Mouse (Mus musculus): ENCODE results near the gene Bmp5. TPM values are rescaled to one million over a fixed set of nuclear protein-coding genes. Genes with fewer than 3 reads are reported as not detected.
"Not testable (repeated sequence)": the region's sequence is repeated elsewhere in the genome, so short reads cannot be mapped to it uniquely, and the experiment has no call there.

Bmp5 gene
- polyA plus RNA-seq, 1 experiment from 2014 or later: 9.8 TPM

- H3K4me1 ChIP-seq (replicated peaks; ENCODE audit: control insufficient read depth, insufficient read depth, low read length): peaks cover 9% of the 10 kb centered on the region
- ATAC-seq (replicated peaks; ENCODE audit: low FRiP score, low TSS enrichment, low read depth): no peak
- H3K27me3 ChIP-seq (replicated peaks; ENCODE audit: control insufficient read depth, insufficient read depth, low read length): no peaks in the 10 kb centered on the region
- H3K4me2 ChIP-seq (ENCODE audit: low read length): peak overlapping the region; percentile 50
- WGBS: 26% methylated on average over 5 of the region's 5 CpGs
- H3K9ac ChIP-seq (ENCODE audit: low read length): 0 out of 2 replicates have a peak overlapping the region, but pooled peaks have one; percentile 7
- H3K36me3 ChIP-seq (ENCODE audit: control insufficient read depth, insufficient read depth, low read length): no peaks in the 10 kb centered on the region
- peak overlapping the region; percentile 14 for H3K4me3 ChIP-seq (ENCODE audit: low read depth, low read length)
- no peak overlapping the region for H3K27ac ChIP-seq (ENCODE audit: low read depth)
- DNase-seq (ENCODE audit: low spot score): no peak
- no peaks in the 10 kb centered on the region for H3K9me3 ChIP-seq (ENCODE audit: control insufficient read depth, low read length)
Observed at GRCm38 (mm10) chr9:75780558-75781276, 5.6 kb downstream of the Bmp5 start.

GRCm38 (mm10) chr9:75781600-75781999 is 6.4 kb downstream of the Bmp5 start:
- Histone ChIP-seq H3K4me1 (replicated peaks; ENCODE audit: control insufficient read depth, insufficient read depth, low read length) (peaks cover 9% of the 10 kb centered on the region), H3K9ac (ENCODE audit: low read length) (no peak overlapping the region), H3K9me3 (ENCODE audit: control insufficient read depth, low read length) (no peaks in the 10 kb centered on the region), H3K27ac (ENCODE audit: low read depth) (no peak overlapping the region), H3K4me2 (ENCODE audit: low read length) (peak overlapping the region; percentile 50), H3K27me3 (replicated peaks; ENCODE audit: control insufficient read depth, insufficient read depth, low read length) (no peaks in the 10 kb centered on the region), H3K4me3 (ENCODE audit: low read depth, low read length) (peak overlapping the region; percentile 19), H3K36me3 (ENCODE audit: control insufficient read depth, insufficient read depth, low read length) (no peaks in the 10 kb centered on the region)
- ATAC-seq (replicated peaks; ENCODE audit: low FRiP score, low TSS enrichment, low read depth) (no peak), DNase-seq (ENCODE audit: low spot score) (no peak)
- WGBS: 13% methylated on average over 5 of the region's 5 CpGs

- H3K9ac ChIP-seq (ENCODE audit: low read length): no peak overlapping the region
- H3K36me3 ChIP-seq (ENCODE audit: control insufficient read depth, insufficient read depth, low read length): no peaks in the 10 kb centered on the region
- no peak overlapping the region for H3K4me3 ChIP-seq (ENCODE audit: low read depth, low read length)
- H3K9me3 ChIP-seq (ENCODE audit: control insufficient read depth, low read length): no peaks in the 10 kb centered on the region
- H3K4me1 ChIP-seq (replicated peaks; ENCODE audit: control insufficient read depth, insufficient read depth, low read length): peaks cover 9% of the 10 kb centered on the region
- H3K27ac ChIP-seq (ENCODE audit: low read depth): no peak overlapping the region
- DNase-seq (ENCODE audit: low spot score) (no peak), ATAC-seq (replicated peaks; ENCODE audit: low FRiP score, low TSS enrichment, low read depth) (no peak)
- WGBS: 92% methylated on average over 2 of the region's 2 CpGs
- no peaks in the 10 kb centered on the region for H3K27me3 ChIP-seq (replicated peaks; ENCODE audit: control insufficient read depth, insufficient read depth, low read length)
- H3K4me2 ChIP-seq (ENCODE audit: low read length): no peak overlapping the region
Observed at GRCm38 (mm10) chr9:75783573-75783972, 8.4 kb downstream of the Bmp5 start.

- H3K27me3 ChIP-seq (replicated peaks; ENCODE audit: control insufficient read depth, insufficient read depth, low read length): no peaks in the 10 kb centered on the region
- DNase-seq (ENCODE audit: low spot score) (no peak), ATAC-seq (replicated peaks; ENCODE audit: low FRiP score, low TSS enrichment, low read depth) (no peak)
- H3K27ac ChIP-seq (ENCODE audit: low read depth): no peak overlapping the region
- H3K9me3 ChIP-seq (ENCODE audit: control insufficient read depth, low read length): no peaks in the 10 kb centered on the region
- no peak overlapping the region for H3K9ac ChIP-seq (ENCODE audit: low read length)
- peaks cover 5% of the 10 kb centered on the region for H3K4me1 ChIP-seq (replicated peaks; ENCODE audit: control insufficient read depth, insufficient read depth, low read length)
- H3K36me3 ChIP-seq (ENCODE audit: control insufficient read depth, insufficient read depth, low read length): no peaks in the 10 kb centered on the region
- H3K4me2 ChIP-seq (ENCODE audit: low read length): no peak overlapping the region
- no peak overlapping the region for H3K4me3 ChIP-seq (ENCODE audit: low read depth, low read length)
- WGBS: 80% methylated on average over 5 of the region's 5 CpGs
Observed at GRCm38 (mm10) chr9:75785959-75786358, 10.8 kb downstream of the Bmp5 start.

GRCm38 (mm10) chr9:75787121-75787520 is 12.0 kb downstream of the Bmp5 start:
- Histone ChIP-seq H3K36me3 (ENCODE audit: control insufficient read depth, insufficient read depth, low read length) (no peaks in the 10 kb centered on the region), H3K27ac (ENCODE audit: low read depth) (peak overlapping the region; percentile 19; the same call in 1 of the 2 replicates), H3K27me3 (replicated peaks; ENCODE audit: control insufficient read depth, insufficient read depth, low read length) (no peaks in the 10 kb centered on the region), H3K4me3 (ENCODE audit: low read depth, low read length) (no peak overlapping the region), H3K9ac (ENCODE audit: low read length) (no peak overlapping the region), H3K4me1 (replicated peaks; ENCODE audit: control insufficient read depth, insufficient read depth, low read length) (no peaks in the 10 kb centered on the region), H3K9me3 (ENCODE audit: control insufficient read depth, low read length) (no peaks in the 10 kb centered on the region), H3K4me2 (ENCODE audit: low read length) (peak overlapping the region; percentile 11; the same call in 1 of the 2 replicates)
- ATAC-seq (replicated peaks; ENCODE audit: low FRiP score, low TSS enrichment, low read depth) (no peak), DNase-seq (ENCODE audit: low spot score) (no peak)
- WGBS: 78% methylated on average over 15 of the region's 15 CpGs

GRCm38 (mm10) chr9:75789879-75790428 is 14.8 kb downstream of the Bmp5 start:
- H3K4me2 ChIP-seq (ENCODE audit: low read length): no peak overlapping the region
- no peak for DNase-seq (ENCODE audit: low spot score)
- no peaks in the 10 kb centered on the region for H3K4me1 ChIP-seq (replicated peaks; ENCODE audit: control insufficient read depth, insufficient read depth, low read length)
- no peaks in the 10 kb centered on the region for H3K9me3 ChIP-seq (ENCODE audit: control insufficient read depth, low read length)
- no peaks in the 10 kb centered on the region for H3K27me3 ChIP-seq (replicated peaks; ENCODE audit: control insufficient read depth, insufficient read depth, low read length)
- no peak overlapping the region for H3K9ac ChIP-seq (ENCODE audit: low read length)
- H3K27ac ChIP-seq (ENCODE audit: low read depth): no peak overlapping the region
- no peaks in the 10 kb centered on the region for H3K36me3 ChIP-seq (ENCODE audit: control insufficient read depth, insufficient read depth, low read length)
- 51% methylated on average over 7 of the region's 7 CpGs for WGBS
- H3K4me3 ChIP-seq (ENCODE audit: low read depth, low read length): no peak overlapping the region
- no peak for ATAC-seq (replicated peaks; ENCODE audit: low FRiP score, low TSS enrichment, low read depth)

GRCm38 (mm10) chr9:75804940-75805339 is 29.8 kb downstream of the Bmp5 start:
- WGBS: 79% methylated on average over 6 of the region's 6 CpGs
- Histone ChIP-seq H3K4me1 (replicated peaks; ENCODE audit: control insufficient read depth, insufficient read depth, low read length) (peaks cover 6% of the 10 kb centered on the region; the same call in 1 of the 2 replicates), H3K27me3 (replicated peaks; ENCODE audit: control insufficient read depth, insufficient read depth, low read length) (no peaks in the 10 kb centered on the region), H3K27ac (ENCODE audit: low read depth) (no peak overlapping the region), H3K4me2 (ENCODE audit: low read length) (no peak overlapping the region), H3K9ac (ENCODE audit: low read length) (no peak overlapping the region), H3K4me3 (ENCODE audit: low read depth, low read length) (no peak overlapping the region), H3K9me3 (ENCODE audit: control insufficient read depth, low read length) (no peaks in the 10 kb centered on the region), H3K36me3 (ENCODE audit: control insufficient read depth, insufficient read depth, low read length) (no peaks in the 10 kb centered on the region)
- no peak for DNase-seq (ENCODE audit: low spot score)
- no peak for ATAC-seq (replicated peaks; ENCODE audit: low FRiP score, low TSS enrichment, low read depth)

- not testable (repeated sequence) for H3K36me3 ChIP-seq (ENCODE audit: control insufficient read depth, insufficient read depth, low read length); H3K4me1 ChIP-seq (replicated peaks; ENCODE audit: control insufficient read depth, insufficient read depth, low read length); H3K27me3 ChIP-seq (replicated peaks; ENCODE audit: control insufficient read depth, insufficient read depth, low read length); H3K9ac ChIP-seq (ENCODE audit: low read length); H3K4me3 ChIP-seq (ENCODE audit: low read depth, low read length); H3K27ac ChIP-seq (ENCODE audit: low read depth); DNase-seq (ENCODE audit: low spot score); H3K4me2 ChIP-seq (ENCODE audit: low read length); H3K9me3 ChIP-seq (ENCODE audit: control insufficient read depth, low read length)
- WGBS: 96% methylated on average over 2 of the region's 4 CpGs
- ATAC-seq (replicated peaks; ENCODE audit: low FRiP score, low TSS enrichment, low read depth): 0 out of 2 replicates have a peak, but pooled peaks have one; percentile 66
Observed at GRCm38 (mm10) chr9:75808179-75808578, 33.0 kb downstream of the Bmp5 start.

- DNase-seq (ENCODE audit: low spot score): no peak
- Histone ChIP-seq H3K9ac (ENCODE audit: low read length) (no peak overlapping the region), H3K27me3 (replicated peaks; ENCODE audit: control insufficient read depth, insufficient read depth, low read length) (no peaks in the 10 kb centered on the region), H3K4me3 (ENCODE audit: low read depth, low read length) (no peak overlapping the region), H3K36me3 (ENCODE audit: control insufficient read depth, insufficient read depth, low read length) (no peaks in the 10 kb centered on the region), H3K4me1 (replicated peaks; ENCODE audit: control insufficient read depth, insufficient read depth, low read length) (no peaks in the 10 kb centered on the region), H3K9me3 (ENCODE audit: control insufficient read depth, low read length) (no peaks in the 10 kb centered on the region), H3K27ac (ENCODE audit: low read depth) (no peak overlapping the region), H3K4me2 (ENCODE audit: low read length) (no peak overlapping the region)
- WGBS: 80% methylated on average over 7 of the region's 7 CpGs
- ATAC-seq (replicated peaks; ENCODE audit: low FRiP score, low TSS enrichment, low read depth): no peak
Observed at GRCm38 (mm10) chr9:75808659-75809058, 33.5 kb downstream of the Bmp5 start.
